Mouse (Mus musculus): ENCODE measurements around the gene Epas1. TPM values are rescaled to one million over a fixed set of nuclear protein-coding genes. Genes with fewer than 3 reads are reported as not detected.

The Epas1 gene
- total RNA-seq, 2 experiments from 2014 or later: 90.1 to 93.8 TPM

- intact Hi-C loops (cut with DNase I): loop anchor here (5.0 kb wide), 1 partner anchor 217 kb away; no protein-coding TSS in a partner anchor
- DNase-seq (ENCODE audit: low spot score in 2 of 2): peak in 1 of 2 experiments; percentile 12
Observed at GRCm38 (mm10) chr17:86753931-86754805, 668 bp downstream of the Epas1 start.

GRCm38 (mm10) chr17:86754806-86755571 is 1.5 kb downstream of the Epas1 start:
- DNase-seq (ENCODE audit: low spot score in 2 of 2): no peak
- intact Hi-C loops (cut with DNase I): loop anchor here (5.0 kb wide), 1 partner anchor 218 kb away; no protein-coding TSS in a partner anchor

GRCm38 (mm10) chr17:86755581-86756195 is 2.2 kb downstream of the Epas1 start:
- intact Hi-C loops (cut with DNase I): no loop called here
- DNase-seq (ENCODE audit: low spot score in 2 of 2): no peak

- intact Hi-C loops (cut with DNase I): no loop called here
- DNase-seq (ENCODE audit: low spot score in 2 of 2): no peak
Observed at GRCm38 (mm10) chr17:86757621-86758020, 4.1 kb downstream of the Epas1 start.

- intact Hi-C loops (cut with DNase I): no loop called here
- DNase-seq (ENCODE audit: low spot score in 2 of 2): no peak
Observed at GRCm38 (mm10) chr17:86761859-86762258, 8.4 kb downstream of the Epas1 start.

GRCm38 (mm10) chr17:86762479-86763242 is 9.2 kb downstream of the Epas1 start:
- intact Hi-C loops (cut with DNase I): no loop called here
- DNase-seq (ENCODE audit: low spot score in 2 of 2): no peak

GRCm38 (mm10) chr17:86765762-86766404 is 12.4 kb downstream of the Epas1 start:
- no peak for DNase-seq (ENCODE audit: low spot score in 2 of 2)
- intact Hi-C loops (cut with DNase I): no loop called here

- no peak for DNase-seq (ENCODE audit: low spot score in 2 of 2)
- intact Hi-C loops (cut with DNase I): no loop called here
Observed at GRCm38 (mm10) chr17:86766412-86766811, 12.9 kb downstream of the Epas1 start.

- DNase-seq (ENCODE audit: low spot score in 2 of 2): no peak
- intact Hi-C loops (cut with DNase I): no loop called here
Observed at GRCm38 (mm10) chr17:86768596-86768995, 15.1 kb downstream of the Epas1 start.

GRCm38 (mm10) chr17:86769330-86770211 is 16.1 kb downstream of the Epas1 start:
- intact Hi-C loops (cut with DNase I): no loop called here
- DNase-seq (ENCODE audit: low spot score in 2 of 2): no peak

- no peak for DNase-seq (ENCODE audit: low spot score in 2 of 2)
- intact Hi-C loops (cut with DNase I): no loop called here
Observed at GRCm38 (mm10) chr17:86770848-86771247, 17.3 kb downstream of the Epas1 start.

- intact Hi-C loops (cut with DNase I): no loop called here
Observed at GRCm38 (mm10) chr17:86772035-86772434, 18.5 kb downstream of the Epas1 start.

GRCm38 (mm10) chr17:86772929-86773588 is 19.6 kb downstream of the Epas1 start:
- intact Hi-C loops (cut with DNase I): no loop called here
- no peak for DNase-seq (ENCODE audit: low spot score in 2 of 2)

More at GRCm38 (mm10) chr17:86772035-86772434, 18.5 kb downstream of the Epas1 start:
- no peak for DNase-seq (ENCODE audit: low spot score in 2 of 2)

GRCm38 (mm10) chr17:86776538-86776937 is 23.0 kb downstream of the Epas1 start:
- intact Hi-C loops (cut with DNase I): no loop called here
- no peak for DNase-seq (ENCODE audit: low spot score in 2 of 2)

GRCm38 (mm10) chr17:86778147-86778546 is 24.6 kb downstream of the Epas1 start:
- intact Hi-C loops (cut with DNase I): no loop called here
- DNase-seq (ENCODE audit: low spot score in 2 of 2): no peak

- no peak for DNase-seq (ENCODE audit: low spot score in 2 of 2)
- intact Hi-C loops (cut with DNase I): no loop called here
Observed at GRCm38 (mm10) chr17:86779191-86780130, 26.0 kb downstream of the Epas1 start.

Data from left cerebral cortex, postnatal 14 days (tissue).